Mouse (Mus musculus) forebrain, embryonic 12.5 days (tissue): ENCODE measurements around the gene Agbl2. TPM values are rescaled to one million over a fixed set of nuclear protein-coding genes. Genes with fewer than 3 reads are reported as not detected.
A peak's percentile ranks its signal among the peaks of the same experiment; 100 is the strongest.

Experiments
- ATAC-seq: fragments of 200-750 bp; cut with Nextera tagmentation; 2 replicates; pipeline ENCODE4 v1.8.0; 2017; ENCODE audit warnings: moderate TSS enrichment; ENCODE audit not compliant: low FRiP score
- H3K27ac ChIP-seq: fragments of 300-500 bp; sonication (generic); 2 replicates; pipeline ENCODE4 v1.5.1; 2016; ENCODE audit warnings: mild to moderate bottlenecking
- H3K27me3 ChIP-seq: fragments of 300-500 bp; sonication (generic); 2 replicates; pipeline ENCODE4 v1.6.1; 2016; ENCODE audit warnings: mild to moderate bottlenecking
- H3K36me3 ChIP-seq: fragments of 300-500 bp; sonication (generic); replicated peaks from 2 replicates; pipeline ENCODE4 v1.6.1; 2016; ENCODE audit warnings: mild to moderate bottlenecking
- H3K4me1 ChIP-seq: fragments of 300-500 bp; sonication (generic); 2 replicates; pipeline ENCODE4 v1.6.1; 2016
- H3K4me2 ChIP-seq: fragments of 300-500 bp; sonication (generic); 2 replicates; pipeline ENCODE4 v1.6.1; 2016; ENCODE audit warnings: mild to moderate bottlenecking, moderate library complexity
- H3K4me3 ChIP-seq: fragments of 300-500 bp; sonication (generic); replicated peaks from 2 replicates; pipeline ENCODE4 v1.5.1; 2016; ENCODE audit warnings: mild to moderate bottlenecking
- H3K9ac ChIP-seq: fragments of 300-500 bp; sonication (generic); 2 replicates; pipeline ENCODE4 v1.6.1; 2016; ENCODE audit warnings: mild to moderate bottlenecking
- H3K9me3 ChIP-seq: fragments of 300-500 bp; sonication (generic); 2 replicates; pipeline ENCODE4 v1.6.1; 2016
- WGBS: fragments of 180-500 bp; shearing (Covaris S2); methylation state at CpG from one replicate; pipeline ENCODE4 v1.1.7; 2016; 5-methylcytosine and 5-hydroxymethylcytosine counted together
- polyA plus RNA-seq: library from polyadenylated mRNA; unstranded; fragments of >200 nt; fragmentation: Nextera tagmentation; extraction: Ambion mirVana; gene quantifications from 2 replicates; pipeline ENCODE4 v1.2.1, GENCODE M21; 2016

The Agbl2 gene
- polyA plus RNA-seq, 1 experiment from 2014 or later: 0.82 TPM

GRCm38 (mm10) chr2:90847681-90848050 is 65.1 kb downstream of the Agbl2 start:
- WGBS: 1% methylated on average over 13 of the region's 13 CpGs
- Histone ChIP-seq H3K4me2 (peak overlapping the region; percentile 54), H3K4me1 (peaks cover 24% of the 10 kb centered on the region), H3K27ac (peak overlapping the region; percentile 88), H3K27me3 (no peaks in the 10 kb centered on the region), H3K9me3 (no peaks in the 10 kb centered on the region), H3K36me3 (peaks cover 31% of the 10 kb centered on the region), H3K9ac (peak overlapping the region; percentile 90), H3K4me3 (peak overlapping the region; percentile 68)
- ATAC-seq: no peak

- WGBS: 93% methylated on average over 5 of the region's 5 CpGs
Measured at GRCm38 (mm10) chr2:90848331-90848730, 65.8 kb downstream of the Agbl2 start.

GRCm38 (mm10) chr2:90850401-90850800 is 67.9 kb downstream of the Agbl2 start:
- H3K36me3 ChIP-seq: peaks cover 55% of the 10 kb centered on the region

More at GRCm38 (mm10) chr2:90848331-90848730, 65.8 kb downstream of the Agbl2 start:
- Histone ChIP-seq H3K27ac (no peak overlapping the region), H3K4me3 (peak overlapping the region; percentile 68), H3K4me1 (peaks cover 24% of the 10 kb centered on the region), H3K9ac (no peak overlapping the region), H3K4me2 (peak overlapping the region; percentile 54), H3K36me3 (peaks cover 38% of the 10 kb centered on the region), H3K27me3 (no peaks in the 10 kb centered on the region), H3K9me3 (no peaks in the 10 kb centered on the region)
- no peak for ATAC-seq

DNA sequence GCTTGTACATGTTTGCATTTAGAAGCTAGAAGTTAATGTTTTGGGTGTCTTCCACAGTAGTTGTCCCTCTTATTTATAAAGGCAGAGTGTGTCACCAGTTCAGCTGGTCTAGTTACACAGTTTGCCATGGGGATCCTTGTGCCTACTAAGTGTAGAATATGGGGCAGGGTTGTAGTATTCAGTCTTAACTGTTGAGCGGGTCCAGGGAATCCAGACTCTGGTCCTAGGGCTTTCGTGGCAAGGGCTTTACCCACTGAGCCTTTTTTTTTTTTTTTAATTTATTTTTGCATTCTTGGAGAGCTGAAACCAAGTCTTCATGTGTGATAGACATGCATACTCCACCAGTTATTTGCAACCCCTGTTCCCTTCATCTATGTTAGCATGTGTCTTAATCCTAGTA is 79.0 kb downstream of the Agbl2 start:
- 90% methylated on average over 2 of the region's 2 CpGs for WGBS

More at GRCm38 (mm10) chr2:90850401-90850800, 67.9 kb downstream of the Agbl2 start:
- no peaks in the 10 kb centered on the region for H3K9me3 ChIP-seq
- 100% methylated on average over 1 of the region's 1 CpGs for WGBS
- no peak overlapping the region for H3K27ac ChIP-seq
- no peak overlapping the region for H3K9ac ChIP-seq
- ATAC-seq: no peak
- no peak overlapping the region for H3K4me3 ChIP-seq
- H3K4me1 ChIP-seq: peaks cover 24% of the 10 kb centered on the region
- no peaks in the 10 kb centered on the region for H3K27me3 ChIP-seq
- H3K4me2 ChIP-seq: no peak overlapping the region

DNA sequence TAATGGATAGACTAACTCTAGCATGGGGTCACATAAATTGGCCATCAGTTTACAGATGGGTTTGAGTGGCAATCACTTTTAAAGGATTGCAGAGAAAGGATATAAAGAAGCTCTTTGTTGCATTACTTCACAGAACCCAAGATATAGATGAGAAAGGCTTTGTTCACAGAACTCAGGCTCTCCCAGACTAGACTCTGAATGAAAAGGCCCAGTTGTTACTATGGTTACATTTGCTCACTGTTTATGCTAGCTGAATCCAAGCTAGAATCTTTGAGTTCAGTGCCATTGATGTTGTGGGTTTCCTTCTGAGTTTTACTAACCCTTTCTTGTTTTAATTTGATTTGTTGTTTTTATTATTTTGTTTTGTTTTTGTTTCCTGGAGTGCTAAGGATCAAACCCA is 81.7 kb downstream of the Agbl2 start:
- ATAC-seq: 0 out of 2 replicates have a peak, but pooled peaks have one; percentile 55
- Histone ChIP-seq H3K9me3 (no peaks in the 10 kb centered on the region), H3K27ac (0 out of 2 replicates have a peak overlapping the region, but pooled peaks have one; percentile 56)

More for the DNA sequence above, 79.0 kb downstream of the Agbl2 start:
- H3K4me1 ChIP-seq: peaks cover 3% of the 10 kb centered on the region; the same call in 1 of the 2 replicates
- H3K4me2 ChIP-seq: no peak overlapping the region
- no peak overlapping the region for H3K9ac ChIP-seq
- no peak overlapping the region for H3K4me3 ChIP-seq
- no peaks in the 10 kb centered on the region for H3K27me3 ChIP-seq
- H3K36me3 ChIP-seq: peaks cover 71% of the 10 kb centered on the region
- no peak overlapping the region for H3K27ac ChIP-seq
- ATAC-seq: no peak
- H3K9me3 ChIP-seq: no peaks in the 10 kb centered on the region

GRCm38 (mm10) chr2:90866524-90866923 is 84.0 kb downstream of the Agbl2 start:
- ATAC-seq: peak; percentile 89
- H3K9me3 ChIP-seq: no peaks in the 10 kb centered on the region
- no peaks in the 10 kb centered on the region for H3K27me3 ChIP-seq
- peaks cover 59% of the 10 kb centered on the region for H3K36me3 ChIP-seq
- no peak overlapping the region for H3K9ac ChIP-seq
- WGBS: 29% methylated on average over 3 of the region's 3 CpGs
- no peak overlapping the region for H3K4me2 ChIP-seq
- H3K4me1 ChIP-seq: peaks cover 9% of the 10 kb centered on the region; the same call in 1 of the 2 replicates
- no peak overlapping the region for H3K27ac ChIP-seq
- no peak overlapping the region for H3K4me3 ChIP-seq

More for the DNA sequence above, 81.7 kb downstream of the Agbl2 start:
- no peak overlapping the region for H3K4me3 ChIP-seq
- no peak overlapping the region for H3K4me2 ChIP-seq
- peaks cover 3% of the 10 kb centered on the region; the same call in 1 of the 2 replicates for H3K4me1 ChIP-seq
- H3K27me3 ChIP-seq: no peaks in the 10 kb centered on the region
- H3K36me3 ChIP-seq: peaks cover 80% of the 10 kb centered on the region
- no peak overlapping the region for H3K9ac ChIP-seq

GRCm38 (mm10) chr2:90870136-90870601 is 87.6 kb downstream of the Agbl2 start:
- H3K27ac ChIP-seq: no peak overlapping the region
- H3K4me2 ChIP-seq: no peak overlapping the region
- ATAC-seq: no peak
- H3K4me1 ChIP-seq: 0 out of 2 replicates have a peak, but pooled peaks cover 6% of the 10 kb centered on the region
- H3K4me3 ChIP-seq: no peak overlapping the region
- no peak overlapping the region for H3K9ac ChIP-seq
- 63% methylated on average over 4 of the region's 4 CpGs for WGBS
- H3K27me3 ChIP-seq: no peaks in the 10 kb centered on the region
- peaks cover 31% of the 10 kb centered on the region for H3K36me3 ChIP-seq
- H3K9me3 ChIP-seq: no peaks in the 10 kb centered on the region

DNA sequence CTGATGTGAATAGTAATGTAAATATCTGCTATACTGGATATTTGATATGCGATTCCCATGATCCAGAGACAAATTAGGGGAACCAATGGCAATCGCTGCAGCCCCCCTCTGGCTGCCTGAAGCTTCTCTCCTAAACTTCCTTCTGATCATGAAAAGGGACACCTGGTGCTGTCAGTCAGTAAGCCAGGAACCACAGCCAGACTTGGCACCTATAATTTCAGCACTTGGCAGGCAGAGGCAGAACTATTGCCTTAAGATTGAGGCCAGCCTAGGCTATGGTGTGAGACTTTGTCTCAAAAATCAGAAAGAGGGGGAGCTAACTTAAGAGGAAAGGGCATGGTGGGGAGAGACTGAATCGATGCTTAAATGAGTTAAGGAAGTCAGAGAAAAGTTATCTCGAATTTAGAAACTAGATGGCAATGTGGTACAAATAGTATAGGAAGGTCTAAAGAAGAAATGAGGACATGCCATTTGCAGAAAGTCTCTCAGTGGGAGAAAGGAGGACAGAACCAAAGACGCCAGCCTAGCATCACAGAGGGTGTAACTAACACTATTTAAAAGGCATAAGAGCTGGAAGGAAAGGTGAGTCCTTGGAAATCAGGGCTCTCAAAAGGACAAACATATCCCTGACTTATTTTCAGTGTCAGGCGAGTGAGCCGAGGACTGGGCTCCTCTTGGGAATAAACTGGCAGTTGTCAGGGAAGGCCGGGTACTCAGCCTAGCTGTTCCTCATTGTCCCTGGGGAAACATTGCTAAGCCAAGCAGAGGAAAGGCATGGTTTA is 88.8 kb downstream of the Agbl2 start:
- no peak overlapping the region for H3K9ac ChIP-seq
- 0 out of 2 replicates have a peak, but pooled peaks cover 6% of the 10 kb centered on the region for H3K4me1 ChIP-seq
- no peak overlapping the region for H3K4me2 ChIP-seq
- H3K4me3 ChIP-seq: no peak overlapping the region
- no peak for ATAC-seq
- no peaks in the 10 kb centered on the region for H3K9me3 ChIP-seq
- H3K27me3 ChIP-seq: no peaks in the 10 kb centered on the region
- WGBS: 77% methylated on average over 8 of the region's 8 CpGs
- H3K27ac ChIP-seq: no peak overlapping the region
- H3K36me3 ChIP-seq: peaks cover 19% of the 10 kb centered on the region; the same call in 1 of the 2 replicates

DNA sequence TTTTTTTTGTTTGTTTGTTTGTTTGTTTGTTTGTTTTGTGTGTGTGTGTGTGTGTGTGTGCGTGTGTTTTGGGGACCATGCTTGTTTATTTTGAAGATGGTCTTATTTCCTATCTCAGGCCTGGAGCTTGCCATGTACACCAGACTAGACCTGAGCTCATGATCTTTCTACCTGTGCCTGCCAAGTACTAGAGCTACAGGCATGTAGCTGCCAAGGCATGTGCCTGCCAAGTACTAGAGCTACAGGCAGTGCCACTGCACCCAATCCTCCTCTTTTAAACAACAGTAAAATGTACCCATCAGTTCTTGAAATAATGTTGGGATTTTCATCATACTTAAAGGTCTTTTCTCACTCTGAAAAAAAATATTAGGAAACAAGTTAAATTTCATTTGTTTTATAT is 91.5 kb downstream of the Agbl2 start:
- H3K27me3 ChIP-seq: no peaks in the 10 kb centered on the region; the same call in 1 of the 2 replicates
- WGBS: 95% methylated on average over 1 of the region's 1 CpGs
- no peak overlapping the region for H3K9ac ChIP-seq
- H3K4me1 ChIP-seq: 0 out of 2 replicates have a peak, but pooled peaks cover 6% of the 10 kb centered on the region
- H3K9me3 ChIP-seq: no peaks in the 10 kb centered on the region
- no peak overlapping the region for H3K27ac ChIP-seq
- H3K4me2 ChIP-seq: no peak overlapping the region
- no peak for ATAC-seq
- no peak overlapping the region for H3K4me3 ChIP-seq
- no peaks in the 10 kb centered on the region for H3K36me3 ChIP-seq

- no peak overlapping the region for H3K27ac ChIP-seq
Measured at GRCm38 (mm10) chr2:90875239-90875638, 92.7 kb downstream of the Agbl2 start.

GRCm38 (mm10) chr2:90877584-90878259 is 95.2 kb downstream of the Agbl2 start:
- no peak overlapping the region for H3K4me3 ChIP-seq
- H3K4me1 ChIP-seq: peaks cover 13% of the 10 kb centered on the region
- no peaks in the 10 kb centered on the region for H3K36me3 ChIP-seq
- no peak for ATAC-seq
- H3K27me3 ChIP-seq: no peaks in the 10 kb centered on the region; the same call in 1 of the 2 replicates
- no peak overlapping the region for H3K27ac ChIP-seq
- WGBS: 76% methylated on average over 4 of the region's 5 CpGs
- no peak overlapping the region for H3K9ac ChIP-seq
- H3K9me3 ChIP-seq: no peaks in the 10 kb centered on the region
- H3K4me2 ChIP-seq: no peak overlapping the region

More at GRCm38 (mm10) chr2:90875239-90875638, 92.7 kb downstream of the Agbl2 start:
- Histone ChIP-seq H3K36me3 (no peaks in the 10 kb centered on the region), H3K4me3 (no peak overlapping the region), H3K4me1 (peaks cover 11% of the 10 kb centered on the region), H3K9ac (no peak overlapping the region), H3K9me3 (no peaks in the 10 kb centered on the region), H3K27me3 (no peaks in the 10 kb centered on the region; the same call in 1 of the 2 replicates), H3K4me2 (no peak overlapping the region)
- no peak for ATAC-seq
- WGBS: 79% methylated on average over 2 of the region's 2 CpGs

DNA sequence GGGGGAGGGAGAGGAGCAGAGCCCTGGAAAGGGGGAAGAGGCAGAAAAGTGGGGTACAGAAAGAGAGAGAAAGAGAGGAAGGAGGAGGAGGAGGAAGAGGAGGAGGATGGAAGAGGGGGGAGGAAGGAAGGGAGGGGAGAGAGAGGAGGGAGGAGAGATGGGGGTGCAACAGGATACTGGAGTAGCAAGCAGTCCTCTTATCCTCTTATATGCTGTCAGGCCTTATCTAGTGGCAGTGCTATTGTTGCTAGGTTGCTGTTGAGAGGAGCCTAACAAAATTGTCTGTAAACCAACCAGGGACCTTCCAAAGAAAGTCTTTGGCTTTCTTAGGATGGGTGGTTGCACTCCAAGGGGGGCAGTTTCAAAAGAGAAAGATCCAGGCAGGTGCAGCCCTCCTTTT is 96.9 kb downstream of the Agbl2 start:
- Histone ChIP-seq H3K9me3 (no peaks in the 10 kb centered on the region), H3K4me1 (peaks cover 13% of the 10 kb centered on the region), H3K27me3 (peaks cover 4% of the 10 kb centered on the region), H3K27ac (no peak overlapping the region), H3K4me2 (no peak overlapping the region), H3K9ac (no peak overlapping the region), H3K4me3 (no peak overlapping the region), H3K36me3 (no peaks in the 10 kb centered on the region)
- no peak for ATAC-seq
